Mouse (Mus musculus) lung, postnatal 0 days (tissue): Measurements from ENCODE around the gene Syce2. TPM values are rescaled to one million over a fixed set of nuclear protein-coding genes. Genes with fewer than 3 reads are reported as not detected.

Experiments used
- ATAC-seq: fragments of 200-750 bp; cut with Nextera tagmentation; 2 replicates; pipeline ENCODE4 v1.8.0; 2017; ENCODE audit warnings: moderate library complexity
- DNase-seq: peaks from one replicate; pipeline ENCODE4 v3.0.0-alpha.2; 2016; ENCODE audit warnings: low spot score
- H3K27ac ChIP-seq: fragments of 300-500 bp; sonication (generic); 2 replicates; pipeline ENCODE4 v1.5.1; 2014; ENCODE audit warnings: antibody characterized with exemption, mild to moderate bottlenecking, low read length, mixed read lengths
- H3K27me3 ChIP-seq: fragments of 300-500 bp; sonication (generic); replicated peaks from 2 replicates; pipeline ENCODE4 v1.6.1; 2014; ENCODE audit warnings: low read length, mixed read lengths; ENCODE audit not compliant: insufficient read depth
- H3K36me3 ChIP-seq: fragments of 300-500 bp; sonication (generic); 2 replicates; pipeline ENCODE4 v1.6.1; 2014; ENCODE audit warnings: low read length, mixed read lengths; ENCODE audit not compliant: insufficient read depth
- H3K4me1 ChIP-seq: fragments of 300-500 bp; sonication (generic); 2 replicates; pipeline ENCODE4 v1.6.1; 2014; ENCODE audit warnings: antibody characterized with exemption, low read depth, low read length, mixed read lengths; ENCODE audit not compliant: insufficient read depth
- H3K4me2 ChIP-seq: fragments of 300-500 bp; sonication (generic); replicated peaks from 2 replicates; pipeline ENCODE4 v1.6.1; 2014; ENCODE audit warnings: low read depth, mild to moderate bottlenecking, low read length, moderate library complexity, mixed read lengths
- H3K4me3 ChIP-seq: fragments of 300-500 bp; sonication (generic); 2 replicates; pipeline ENCODE4 v1.5.1; 2014; ENCODE audit warnings: low read depth, low read length
- H3K9ac ChIP-seq: fragments of 300-500 bp; sonication (generic); replicated peaks from 2 replicates; pipeline ENCODE4 v1.6.1; 2014; ENCODE audit warnings: low read depth, mild to moderate bottlenecking
- H3K9me3 ChIP-seq: fragments of 300-500 bp; sonication (generic); 2 replicates; pipeline ENCODE4 v1.6.1; 2016; ENCODE audit warnings: low read length, mixed read lengths
- CTCF ChIP-seq: IDR thresholded peaks from 2 replicates; pipeline ENCODE4 v1.5.1; 2016; ENCODE audit warnings: antibody characterized with exemption, mild to moderate bottlenecking
- EP300 ChIP-seq: IDR thresholded peaks from 2 replicates; pipeline ENCODE4 v1.6.1; 2016; ENCODE audit warnings: antibody characterized with exemption, mild to moderate bottlenecking, control low read depth
- WGBS: fragments of 180-500 bp; shearing (Covaris S2); extraction: QIAGEN DNeasy Blood & Tissue Kit; methylation state at CpG from one replicate; pipeline ENCODE4 v1.1.7; 2014; 5-methylcytosine and 5-hydroxymethylcytosine counted together
- polyA plus RNA-seq: library from polyadenylated mRNA; unstranded; fragments of >200 nt; fragmentation: Nextera tagmentation; extraction: Ambion mirVana; gene quantifications from 2 replicates; pipeline ENCODE4 v1.2.1, GENCODE M21; 2015

Gene Syce2
- polyA plus RNA-seq, 1 experiment from 2014 or later: 11.1 TPM

GRCm38 (mm10) chr8:84928456-84929306, 56.8 kb downstream of the Syce2 start:
- no peak overlapping the region for H3K27ac ChIP-seq
- TF ChIP-seq EP300: no peak
- TF ChIP-seq CTCF: peak; percentile 81
- H3K4me3 ChIP-seq: peak overlapping the region; percentile 12; the same call in 1 of the 2 replicates
- 5% methylated on average over 50 of the region's 52 CpGs for WGBS
- H3K27me3 ChIP-seq: peaks cover 24% of the 10 kb centered on the region
- H3K36me3 ChIP-seq: no peaks in the 10 kb centered on the region
- no peaks in the 10 kb centered on the region for H3K9me3 ChIP-seq
- H3K4me2 ChIP-seq: peak overlapping the region; percentile 44
- ATAC-seq (peak; percentile 64), DNase-seq (peak; percentile 70)
- H3K9ac ChIP-seq: no peak overlapping the region
- H3K4me1 ChIP-seq: no peaks in the 10 kb centered on the region

GRCm38 (mm10) chr8:84930582-84930981, 58.7 kb downstream of the Syce2 start:
- Histone ChIP-seq H3K9me3 (no peaks in the 10 kb centered on the region), H3K4me3 (no peak overlapping the region), H3K36me3 (no peaks in the 10 kb centered on the region), H3K4me2 (no peak overlapping the region), H3K9ac (no peak overlapping the region), H3K27me3 (peaks cover 35% of the 10 kb centered on the region), H3K4me1 (no peaks in the 10 kb centered on the region), H3K27ac (no peak overlapping the region)
- TF ChIP-seq EP300 (no peak), CTCF (no peak)
- DNase-seq: no peak
- ATAC-seq: no peak
- 87% methylated on average over 13 of the region's 13 CpGs for WGBS

- WGBS: 73% methylated on average over 16 of the region's 16 CpGs
- DNase-seq (no peak), ATAC-seq (no peak)
- Histone ChIP-seq H3K4me3 (no peak overlapping the region), H3K27me3 (peaks cover 45% of the 10 kb centered on the region), H3K4me2 (no peak overlapping the region), H3K4me1 (no peaks in the 10 kb centered on the region), H3K9ac (no peak overlapping the region), H3K9me3 (no peaks in the 10 kb centered on the region), H3K27ac (no peak overlapping the region), H3K36me3 (no peaks in the 10 kb centered on the region)
- TF ChIP-seq EP300: no peak
- TF ChIP-seq CTCF: no peak
These were observed 62.1 kb downstream of the Syce2 start for GRCm38 (mm10) chr8:84933767-84934559.

- peak; percentile 50 for ATAC-seq
- no peaks in the 10 kb centered on the region for H3K4me1 ChIP-seq
- peaks cover 36% of the 10 kb centered on the region for H3K27me3 ChIP-seq
- H3K9me3 ChIP-seq: no peaks in the 10 kb centered on the region
- peak; percentile 29 for DNase-seq
- no peaks in the 10 kb centered on the region for H3K36me3 ChIP-seq
- H3K9ac ChIP-seq: no peak overlapping the region
- 1% methylated on average over 15 of the region's 15 CpGs for WGBS
- H3K4me2 ChIP-seq: no peak overlapping the region
- no peak for TF ChIP-seq EP300
- no peak for TF ChIP-seq CTCF
- no peak overlapping the region for H3K27ac ChIP-seq
- H3K4me3 ChIP-seq: no peak overlapping the region
These were observed 62.9 kb downstream of the Syce2 start for GRCm38 (mm10) chr8:84934860-84935259.

GRCm38 (mm10) chr8:84935489-84935888, 63.6 kb downstream of the Syce2 start:
- no peak; the same call in 1 of the 2 replicates for ATAC-seq
- Histone ChIP-seq H3K27me3 (peaks cover 30% of the 10 kb centered on the region), H3K36me3 (no peaks in the 10 kb centered on the region)

More at GRCm38 (mm10) chr8:84935489-84935888, 63.6 kb downstream of the Syce2 start:
- no peak overlapping the region for H3K9ac ChIP-seq
- no peak overlapping the region for H3K27ac ChIP-seq
- DNase-seq: no peak
- no peaks in the 10 kb centered on the region for H3K9me3 ChIP-seq
- 3% methylated on average over 14 of the region's 14 CpGs for WGBS
- no peak for TF ChIP-seq CTCF
- no peak for TF ChIP-seq EP300
- H3K4me1 ChIP-seq: no peaks in the 10 kb centered on the region
- H3K4me3 ChIP-seq: no peak overlapping the region
- H3K4me2 ChIP-seq: no peak overlapping the region
